Mouse (Mus musculus) brown adipose tissue, adult 24 weeks (tissue): Measurements from ENCODE around the gene Pbx3. TPM values are rescaled to one million over a fixed set of nuclear protein-coding genes. Genes with fewer than 3 reads are reported as not detected.

ENCODE experiments used
- H3K27ac ChIP-seq: fragments of 200-500 bp; replicated peaks from 2 replicates; pipeline ENCODE4 v1.5.1; 2012; ENCODE audit warnings: low read depth, mild to moderate bottlenecking, low read length
- H3K4me1 ChIP-seq: fragments of 200-500 bp; 2 replicates; pipeline ENCODE4 v1.6.1; 2012; ENCODE audit warnings: low read length, mixed read lengths; ENCODE audit not compliant: control insufficient read depth, insufficient read depth, insufficient read length
- H3K4me3 ChIP-seq: fragments of 200-500 bp; 2 replicates; pipeline ENCODE4 v1.5.1; 2012; ENCODE audit warnings: low read depth, mild to moderate bottlenecking, low read length, moderate library complexity; ENCODE audit not compliant: insufficient read depth
- polyA plus RNA-seq: library from polyadenylated mRNA; stranded (reverse); fragments of >200 nt; gene quantifications from 2 replicates; pipeline ENCODE4 v1.2.4, GENCODE M21; 2012; ENCODE audit not compliant: missing spikeins, insufficient read depth, insufficient read length

Pbx3 gene
- polyA plus RNA-seq = 3.8 and 4.0 TPM in 2 replicates

GRCm38 (mm10) chr2:34372305-34373301 lies at the start of gene Pbx3:
TSS of gene Pbx3 (minus strand) at chr2:34373142.
- Histone ChIP-seq H3K4me1 (no peaks in the 10 kb centered on the region; the same call in 1 of the 2 replicates), H3K27ac (peak within 1 kb of the TSS; percentile 25; the same call in 1 of the 2 replicates), H3K4me3 (peak within 1 kb of the TSS; percentile 92)

GRCm38 (mm10) chr2:34420256-34420655 lies 47.3 kb upstream of the Pbx3 start:
- H3K4me3 ChIP-seq = no peak overlapping the region
- no peaks in the 10 kb centered on the region; the same call in none of the 2 replicates for H3K4me1 ChIP-seq
- no peak overlapping the region for H3K27ac ChIP-seq

- no peak overlapping the region for H3K27ac ChIP-seq
- H3K4me1 ChIP-seq = peaks cover 15% of the 10 kb centered on the region
- no peak overlapping the region for H3K4me3 ChIP-seq
These were observed 36.9 kb upstream of the Pbx3 start for GRCm38 (mm10) chr2:34409741-34410340.

GRCm38 (mm10) chr2:34408341-34408740 lies 35.4 kb upstream of the Pbx3 start:
- H3K4me3 ChIP-seq = no peak overlapping the region
- H3K4me1 ChIP-seq = peaks cover 15% of the 10 kb centered on the region
- H3K27ac ChIP-seq = no peak overlapping the region

GRCm38 (mm10) chr2:34407596-34407995 lies 34.7 kb upstream of the Pbx3 start:
- H3K27ac ChIP-seq = no peak overlapping the region
- peak overlapping the region; percentile 81 for H3K4me3 ChIP-seq
- H3K4me1 ChIP-seq = peaks cover 15% of the 10 kb centered on the region

GRCm38 (mm10) chr2:34406601-34407464 lies 33.9 kb upstream of the Pbx3 start, which contains the start of gene Mapkap1:
TSS of gene Mapkap1 (plus strand) at chr2:34406771.
- peak within 1 kb of the TSS; percentile 81 for H3K4me3 ChIP-seq
- H3K4me1 ChIP-seq = peaks cover 15% of the 10 kb centered on the region
- peak within 1 kb of the TSS; percentile 50 for H3K27ac ChIP-seq

- no peak overlapping the region for H3K4me3 ChIP-seq
These were observed 26.6 kb upstream of the Pbx3 start for GRCm38 (mm10) chr2:34399535-34399934.

GRCm38 (mm10) chr2:34378930-34379329 lies 6.0 kb upstream of the Pbx3 start:
- Histone ChIP-seq H3K4me3 (no peak overlapping the region), H3K27ac (no peak overlapping the region)

More at GRCm38 (mm10) chr2:34399535-34399934, 26.6 kb upstream of the Pbx3 start:
- H3K27ac ChIP-seq = no peak overlapping the region
- no peaks in the 10 kb centered on the region for H3K4me1 ChIP-seq

GRCm38 (mm10) chr2:34374349-34374748 lies 1.4 kb upstream of the Pbx3 start:
- no peak overlapping the region for H3K27ac ChIP-seq
- H3K4me1 ChIP-seq = no peaks in the 10 kb centered on the region; the same call in 1 of the 2 replicates
- H3K4me3 ChIP-seq = no peak overlapping the region

More at GRCm38 (mm10) chr2:34378930-34379329, 6.0 kb upstream of the Pbx3 start:
- no peaks in the 10 kb centered on the region for H3K4me1 ChIP-seq

GRCm38 (mm10) chr2:34373886-34374285 lies 944 bp upstream of the Pbx3 start:
- Histone ChIP-seq H3K4me1 (no peaks in the 10 kb centered on the region; the same call in 1 of the 2 replicates), H3K4me3 (no peak overlapping the region), H3K27ac (no peak overlapping the region)

- Histone ChIP-seq H3K4me1 (no peaks in the 10 kb centered on the region; the same call in 1 of the 2 replicates), H3K27ac (peak overlapping the region; percentile 43; the same call in 1 of the 2 replicates), H3K4me3 (peak overlapping the region; percentile 92)
These were observed 1.3 kb downstream of the Pbx3 start for GRCm38 (mm10) chr2:34371441-34372304.

- no peaks in the 10 kb centered on the region; the same call in 1 of the 2 replicates for H3K4me1 ChIP-seq
- H3K4me3 ChIP-seq = peak overlapping the region; percentile 92
- no peak overlapping the region for H3K27ac ChIP-seq
These were observed 2.1 kb downstream of the Pbx3 start for GRCm38 (mm10) chr2:34370725-34371440.

GRCm38 (mm10) chr2:34370349-34370724 lies 2.6 kb downstream of the Pbx3 start:
- no peak overlapping the region for H3K27ac ChIP-seq
- peak overlapping the region; percentile 92 for H3K4me3 ChIP-seq
- no peaks in the 10 kb centered on the region; the same call in 1 of the 2 replicates for H3K4me1 ChIP-seq
